ENCODE assay signal across 8 mouse cellular contexts in genomic region chr9:13245481-13245880, GRCm38 (mm10). TPM values are rescaled to one million over a fixed set of nuclear protein-coding genes. Genes with fewer than 3 reads are reported as not detected.
A peak's percentile ranks its signal among the peaks of the same experiment; 100 is the strongest.
DNase-seq lines count a peak whose midpoint lies in the region; ATAC-seq and TF ChIP-seq lines count a peak whose summit lies in the region.

Gene Jrkl (minus strand): TSS chr9:13245829.

- peak within 1 kb of the TSS; percentile 58 for H3K27ac ChIP-seq in bone marrow, adult 2 months (ENCODE audit: control insufficient read depth, insufficient read depth, low read depth, low read length, poor library complexity)
- H3K27ac ChIP-seq in heart, postnatal 0 days (ENCODE audit: low read depth), result peak within 1 kb of the TSS; percentile 80
- H3K27ac ChIP-seq in liver, postnatal 0 days (ENCODE audit: low read depth), result peak within 1 kb of the TSS; percentile 84
- H3K27ac ChIP-seq in neural tube, embryonic 11.5 days (ENCODE audit: low read depth, low read length), result no peak within 1 kb of the TSS

- H3K9ac ChIP-seq in heart, postnatal 0 days (replicated peaks; ENCODE audit: low read depth, low read length), result peak within 1 kb of the TSS; percentile 54
- H3K9ac ChIP-seq in liver, postnatal 0 days (replicated peaks), result peak within 1 kb of the TSS; percentile 68
- H3K9ac ChIP-seq in neural tube, embryonic 11.5 days (ENCODE audit: low read length), result peak within 1 kb of the TSS; percentile 51

- H3K36me3 ChIP-seq in erythroblast, embryonic 14.5 days (ENCODE audit: control insufficient read depth), result no peaks in the 10 kb centered on the region
- no peaks in the 10 kb centered on the region for H3K36me3 ChIP-seq in heart, postnatal 0 days (replicated peaks; ENCODE audit: control insufficient read depth, insufficient read depth, low read length)
- H3K36me3 ChIP-seq in liver, postnatal 0 days (replicated peaks; ENCODE audit: insufficient read depth, low read length), result no peaks in the 10 kb centered on the region
- no peaks in the 10 kb centered on the region for H3K36me3 ChIP-seq in neural tube, embryonic 11.5 days (ENCODE audit: control insufficient read depth, insufficient read depth, low read length)

- H3K4me2 ChIP-seq in heart, postnatal 0 days (ENCODE audit: low read depth, low read length), result peak within 1 kb of the TSS; percentile 72
- peak within 1 kb of the TSS; percentile 89 for H3K4me2 ChIP-seq in liver, postnatal 0 days (ENCODE audit: low read depth, low read length)
- H3K4me2 ChIP-seq in neural tube, embryonic 11.5 days (ENCODE audit: low read depth), result peak within 1 kb of the TSS; percentile 38

- H3K27me3 ChIP-seq in erythroblast, embryonic 14.5 days (ENCODE audit: control insufficient read depth), result no peaks in the 10 kb centered on the region
- H3K27me3 ChIP-seq in heart, postnatal 0 days (ENCODE audit: control insufficient read depth, insufficient read depth, low read length), result no peaks in the 10 kb centered on the region
- no peaks in the 10 kb centered on the region for H3K27me3 ChIP-seq in liver, postnatal 0 days (ENCODE audit: insufficient read depth, low read length)
- H3K27me3 ChIP-seq in neural tube, embryonic 11.5 days (ENCODE audit: control insufficient read depth, insufficient read depth, low read length), result no peaks in the 10 kb centered on the region

- no peak for TF ChIP-seq EP300 in heart, postnatal 0 days (IDR thresholded peaks at IDR 0.05; ENCODE audit: low read depth)
- no peak for TF ChIP-seq EP300 in liver, postnatal 0 days (IDR thresholded peaks at IDR 0.05; ENCODE audit: low read depth)

- no peak for TF ChIP-seq CTCF in bone marrow, adult 2 months (IDR thresholded peaks at IDR 0.05; ENCODE audit: control insufficient read depth, insufficient read depth, low read length)
- no peak for TF ChIP-seq CTCF in heart, postnatal 0 days (IDR thresholded peaks at IDR 0.05; ENCODE audit: low read depth)
- TF ChIP-seq CTCF in liver, postnatal 0 days (IDR thresholded peaks at IDR 0.05; ENCODE audit: low read depth), result no peak

- no peaks in the 10 kb centered on the region for H3K9me3 ChIP-seq in erythroblast, embryonic 14.5 days (ENCODE audit: control insufficient read depth, low read length)
- H3K9me3 ChIP-seq in heart, postnatal 0 days (replicated peaks; ENCODE audit: control insufficient read depth, low read length), result no peaks in the 10 kb centered on the region
- H3K9me3 ChIP-seq in liver, postnatal 0 days (ENCODE audit: low read length), result no peaks in the 10 kb centered on the region
- H3K9me3 ChIP-seq in neural tube, embryonic 11.5 days (ENCODE audit: control insufficient read depth, low read length), result no peaks in the 10 kb centered on the region

- WGBS in bone marrow, adult 2 months, result 2% methylated on average over 10 of the region's 10 CpGs
- WGBS in heart, postnatal 0 days, result 3% methylated on average over 10 of the region's 10 CpGs
- 7% methylated on average over 10 of the region's 10 CpGs for WGBS in liver, postnatal 0 days (ENCODE audit: insufficient replicate concordance)
- WGBS in neural tube, embryonic 11.5 days, result 7% methylated on average over 10 of the region's 10 CpGs

- H3K4me3 ChIP-seq in bone marrow, adult 2 months (replicated peaks; ENCODE audit: control insufficient read depth, low read depth, low read length), result peak within 1 kb of the TSS; percentile 68
- H3K4me3 ChIP-seq in erythroblast, embryonic 14.5 days (replicated peaks), result peak within 1 kb of the TSS; percentile 83
- peak within 1 kb of the TSS; percentile 78 for H3K4me3 ChIP-seq in heart, postnatal 0 days (ENCODE audit: low read depth, low read length)
- peak within 1 kb of the TSS; percentile 69 for H3K4me3 ChIP-seq in liver, postnatal 0 days (ENCODE audit: low read depth, low read length)
- H3K4me3 ChIP-seq in neural tube, embryonic 11.5 days (ENCODE audit: low read depth, low read length), result peak within 1 kb of the TSS; percentile 59

- peak; percentile 66 for DNase-seq in CD4-positive, CD25-positive, alpha-beta regulatory T cell, adult 2 months (ENCODE audit: low read depth, low spot score)
- peak; percentile 36 for DNase-seq in heart, postnatal 0 days (ENCODE audit: low spot score)
- DNase-seq in kidney, postnatal 36 days, result peak; percentile 9 to 31
- DNase-seq in liver, postnatal 0 days, result peak; percentile 37
- peak; percentile 25 for DNase-seq in neural tube, embryonic 11.5 days (ENCODE audit: low spot score)
- DNase-seq in telencephalon, adult 2 months (ENCODE audit: low read depth, low spot score), result peak; percentile 24

- ATAC-seq in heart, postnatal 0 days (ENCODE audit: insufficient read depth, low read depth), result no peak
- no peak for ATAC-seq in liver, postnatal 0 days
- no peak for ATAC-seq in neural tube, embryonic 11.5 days (ENCODE audit: insufficient read depth, low FRiP score, low TSS enrichment)

- no peaks in the 10 kb centered on the region; the same call in 1 of the 2 replicates for H3K4me1 ChIP-seq in bone marrow, adult 2 months (ENCODE audit: control insufficient read depth, insufficient read depth, low read length)
- H3K4me1 ChIP-seq in erythroblast, embryonic 14.5 days (ENCODE audit: control insufficient read depth), result peaks cover 38% of the 10 kb centered on the region
- peaks cover 15% of the 10 kb centered on the region; the same call in 1 of the 2 replicates for H3K4me1 ChIP-seq in heart, postnatal 0 days (ENCODE audit: control insufficient read depth, insufficient read depth)
- H3K4me1 ChIP-seq in liver, postnatal 0 days (ENCODE audit: insufficient read depth), result peaks cover 21% of the 10 kb centered on the region
- H3K4me1 ChIP-seq in neural tube, embryonic 11.5 days (ENCODE audit: control insufficient read depth, insufficient read depth, low read length), result peaks cover 14% of the 10 kb centered on the region

- no peak for TF ChIP-seq POLR2A in bone marrow, adult 2 months (IDR thresholded peaks at IDR 0.05; ENCODE audit: borderline replicate concordance, control insufficient read depth, low read depth, low read length)

RNA-seq across cellular contexts. Expression of gene Jrkl, which starts in this region (rescaled TPM):
- 2.8 and 2.9 TPM in 2 replicates for polyA plus RNA-seq in bone marrow, adult 2 months (2011; ENCODE audit: insufficient read depth, insufficient read length, low replicate concordance, missing spikeins)
- polyA plus RNA-seq in erythroblast, embryonic 14.5 days (2012), result not detected in 2 replicates
- total RNA-seq in heart, postnatal 0 days (2014; rRNA removed; ENCODE audit: low replicate concordance), result 1.5 and 5.5 TPM in 2 replicates
- 7.7 and 8.1 TPM in 2 replicates for polyA plus RNA-seq in heart, postnatal 0 days (2015; fragmentation: Nextera tagmentation; extraction: Ambion mirVana)
- 1.9 and 2.1 TPM in 2 replicates for polyA plus RNA-seq in liver, postnatal 0 days (2015; fragmentation: Nextera tagmentation; extraction: Ambion mirVana)
- polyA plus RNA-seq in neural tube, embryonic 11.5 days (2014; fragmentation: Nextera tagmentation; extraction: Ambion mirVana), result 8.9 and 9.4 TPM in 2 replicates

Comparison
In these comparisons a context has a peak if more than half of its experiments do, and no peak if none do; other contexts are left out.
1. H3K4me2 ChIP-seq: peak in every context shown above with its lines; median percentile 89 in liver, postnatal 0 days; 72 in heart, postnatal 0 days; 38 in neural tube, embryonic 11.5 days.